Mouse (Mus musculus) hindbrain, embryonic 16.5 days (tissue): Measurements from ENCODE around the gene Rapgef3. TPM values are rescaled to one million over a fixed set of nuclear protein-coding genes. Genes with fewer than 3 reads are reported as not detected.

Experiments used
- ATAC-seq: fragments of 200-750 bp; cut with Nextera tagmentation; 2 replicates; pipeline ENCODE4 v1.8.0; 2017; ENCODE audit warnings: moderate TSS enrichment, moderate library complexity
- H3K27ac ChIP-seq: fragments of 300-500 bp; sonication (generic); 2 replicates; pipeline ENCODE4 v1.5.1; 2014; ENCODE audit warnings: low read depth, mild to moderate bottlenecking, control low read depth, low read length, moderate library complexity
- H3K27me3 ChIP-seq: fragments of 300-500 bp; sonication (generic); replicated peaks from 2 replicates; pipeline ENCODE4 v1.6.1; 2014; ENCODE audit warnings: low read length; ENCODE audit not compliant: control insufficient read depth, insufficient read depth
- H3K36me3 ChIP-seq: fragments of 300-500 bp; sonication (generic); 2 replicates; pipeline ENCODE4 v1.6.1; 2014; ENCODE audit warnings: mild to moderate bottlenecking, low read length, moderate library complexity, mixed read lengths; ENCODE audit not compliant: control insufficient read depth, insufficient read depth
- H3K4me1 ChIP-seq: fragments of 300-500 bp; sonication (generic); 2 replicates; pipeline ENCODE4 v1.6.1; 2014; ENCODE audit warnings: low read depth, low read length; ENCODE audit not compliant: control insufficient read depth, insufficient read depth
- H3K4me2 ChIP-seq: fragments of 300-500 bp; sonication (generic); 2 replicates; pipeline ENCODE4 v1.6.1; 2014; ENCODE audit warnings: mild to moderate bottlenecking, low read length, control low read depth, moderate library complexity
- H3K4me3 ChIP-seq: fragments of 300-500 bp; sonication (generic); 2 replicates; pipeline ENCODE4 v1.5.1; 2014; ENCODE audit warnings: mild to moderate bottlenecking, low read length, control low read depth, moderate library complexity
- H3K9ac ChIP-seq: fragments of 300-500 bp; sonication (generic); 2 replicates; pipeline ENCODE4 v1.6.1; 2014; ENCODE audit warnings: low read depth, mild to moderate bottlenecking, control low read depth, low read length, moderate library complexity
- H3K9me3 ChIP-seq: fragments of 300-500 bp; sonication (generic); 2 replicates; pipeline ENCODE4 v1.6.1; 2014; ENCODE audit warnings: mild to moderate bottlenecking, low read length, moderate library complexity; ENCODE audit not compliant: control insufficient read depth
- WGBS: fragments of 180-500 bp; shearing (Covaris S2); extraction: QIAGEN DNeasy Blood & Tissue Kit; methylation state at CpG from one replicate; pipeline ENCODE4 v1.1.7; 2014; 5-methylcytosine and 5-hydroxymethylcytosine counted together
- polyA plus RNA-seq: library from polyadenylated mRNA; unstranded; fragments of >200 nt; fragmentation: Nextera tagmentation; extraction: Ambion mirVana; gene quantifications from 2 replicates; pipeline ENCODE4 v1.2.1, GENCODE M21; 2015

Gene Rapgef3
- polyA plus RNA-seq, 1 experiment from 2014 or later = 18.4 TPM

DNA sequence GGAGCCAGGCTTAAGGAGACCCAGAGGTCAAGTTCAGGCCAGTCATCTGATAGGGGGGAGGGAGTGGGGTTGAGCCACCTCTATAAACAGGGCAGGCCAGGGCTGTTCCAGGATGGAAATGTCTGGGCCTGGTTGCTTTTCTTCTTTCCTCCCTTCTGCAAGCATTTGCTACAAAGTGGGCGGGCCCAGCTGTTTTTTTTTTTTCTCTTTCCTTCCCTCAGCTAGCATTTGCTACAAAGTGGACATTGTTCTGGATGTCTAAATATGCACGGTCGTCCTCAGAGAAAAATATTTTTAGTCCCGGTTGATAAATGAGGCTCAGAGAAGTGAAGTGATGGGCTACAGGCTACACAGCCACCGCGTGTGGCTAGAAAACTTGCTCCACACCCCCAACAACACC lies 13.3 kb downstream of the Rapgef3 start:
- 55% methylated on average over 6 of the region's 6 CpGs for WGBS
- peaks cover 11% of the 10 kb centered on the region; the same call in 1 of the 2 replicates for H3K36me3 ChIP-seq
- no peaks in the 10 kb centered on the region for H3K9me3 ChIP-seq
- H3K4me1 ChIP-seq = peaks cover 4% of the 10 kb centered on the region
- no peak for ATAC-seq
- H3K27me3 ChIP-seq = no peaks in the 10 kb centered on the region; the same call in 1 of the 2 replicates
- H3K4me3 ChIP-seq = no peak overlapping the region
- no peak overlapping the region for H3K27ac ChIP-seq
- no peak overlapping the region for H3K4me2 ChIP-seq
- H3K9ac ChIP-seq = no peak overlapping the region

DNA sequence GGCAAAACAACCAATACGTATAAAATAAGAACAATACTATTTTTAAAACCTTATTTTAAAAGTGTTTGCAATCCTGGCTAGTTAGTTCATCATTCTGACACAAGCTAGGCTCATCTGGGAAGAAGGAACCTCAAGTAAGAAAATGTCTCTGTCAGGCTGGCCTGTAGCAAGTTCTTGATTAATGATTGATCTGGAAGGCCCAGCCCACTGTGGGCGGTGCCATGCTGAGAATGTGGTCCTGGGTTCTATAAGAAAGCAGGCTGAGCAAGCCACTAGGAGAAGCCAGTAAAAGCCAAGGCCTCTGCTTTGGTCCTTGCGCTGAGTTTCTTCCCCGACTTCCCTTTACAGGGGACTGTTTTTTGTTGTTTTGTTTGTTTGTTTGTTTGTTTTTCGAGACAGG lies 15.3 kb downstream of the Rapgef3 start:
- Histone ChIP-seq H3K4me3 (no peak overlapping the region), H3K36me3 (no peaks in the 10 kb centered on the region; the same call in 1 of the 2 replicates), H3K4me2 (no peak overlapping the region), H3K27ac (no peak overlapping the region), H3K27me3 (no peaks in the 10 kb centered on the region; the same call in 1 of the 2 replicates), H3K9me3 (no peaks in the 10 kb centered on the region), H3K4me1 (peaks cover 4% of the 10 kb centered on the region), H3K9ac (no peak overlapping the region)
- WGBS = 96% methylated on average over 5 of the region's 5 CpGs
- no peak for ATAC-seq

DNA sequence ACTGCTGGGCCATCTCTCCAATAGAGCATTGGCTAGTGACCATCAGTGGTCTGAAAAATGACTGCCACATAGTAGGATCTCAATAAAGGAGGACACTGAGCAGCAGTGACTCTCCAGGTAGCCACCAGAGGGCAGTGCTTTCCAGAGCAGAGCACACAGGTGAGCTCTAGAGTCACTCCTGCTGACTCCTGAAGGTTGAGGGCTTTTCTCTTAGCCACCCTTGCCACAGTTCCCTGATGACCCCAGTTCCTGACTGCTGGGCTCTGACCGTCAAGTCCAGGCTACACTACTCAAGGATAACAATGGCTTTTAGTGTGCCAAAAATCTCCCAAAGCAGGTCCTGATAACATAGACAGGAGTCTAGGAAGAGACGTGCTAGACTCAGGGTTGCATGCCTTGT lies 16.1 kb downstream of the Rapgef3 start:
- WGBS = 84% methylated on average over 2 of the region's 2 CpGs
- Histone ChIP-seq H3K36me3 (no peaks in the 10 kb centered on the region; the same call in 1 of the 2 replicates), H3K4me1 (peaks cover 4% of the 10 kb centered on the region)

DNA sequence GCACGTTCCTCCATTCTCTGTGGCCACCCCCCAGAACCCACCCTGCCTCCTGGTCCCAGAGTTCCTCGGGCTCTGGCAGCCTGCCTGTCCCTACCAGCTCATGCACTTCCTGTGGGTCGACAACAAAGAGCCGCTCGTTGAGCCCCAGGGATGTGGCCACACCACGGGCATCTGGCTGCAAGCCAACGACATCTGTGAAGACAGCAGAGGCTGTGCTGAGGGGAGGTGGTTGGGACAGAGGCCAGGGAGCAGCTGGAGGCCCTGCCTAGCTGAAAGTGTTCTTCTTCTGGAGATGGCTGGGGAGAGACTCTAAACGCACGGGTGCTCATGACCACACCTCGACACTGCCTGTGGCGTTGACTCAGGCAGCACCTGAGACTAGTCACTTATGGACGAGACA lies 17.1 kb downstream of the Rapgef3 start:
- peaks cover 4% of the 10 kb centered on the region for H3K4me1 ChIP-seq
- peak overlapping the region; percentile 6; the same call in 1 of the 2 replicates for H3K4me2 ChIP-seq
- no peaks in the 10 kb centered on the region; the same call in 1 of the 2 replicates for H3K27me3 ChIP-seq
- peak; percentile 89 for ATAC-seq
- no peaks in the 10 kb centered on the region for H3K9me3 ChIP-seq
- H3K9ac ChIP-seq = no peak overlapping the region
- H3K36me3 ChIP-seq = no peaks in the 10 kb centered on the region
- no peak overlapping the region for H3K4me3 ChIP-seq
- 17% methylated on average over 12 of the region's 12 CpGs for WGBS
- peak overlapping the region; percentile 65; the same call in 1 of the 2 replicates for H3K27ac ChIP-seq

More for the DNA sequence above, 16.1 kb downstream of the Rapgef3 start:
- H3K4me3 ChIP-seq = no peak overlapping the region
- no peak overlapping the region for H3K27ac ChIP-seq
- H3K4me2 ChIP-seq = no peak overlapping the region
- H3K27me3 ChIP-seq = no peaks in the 10 kb centered on the region; the same call in 1 of the 2 replicates
- no peak overlapping the region for H3K9ac ChIP-seq
- H3K9me3 ChIP-seq = no peaks in the 10 kb centered on the region
- no peak for ATAC-seq

DNA sequence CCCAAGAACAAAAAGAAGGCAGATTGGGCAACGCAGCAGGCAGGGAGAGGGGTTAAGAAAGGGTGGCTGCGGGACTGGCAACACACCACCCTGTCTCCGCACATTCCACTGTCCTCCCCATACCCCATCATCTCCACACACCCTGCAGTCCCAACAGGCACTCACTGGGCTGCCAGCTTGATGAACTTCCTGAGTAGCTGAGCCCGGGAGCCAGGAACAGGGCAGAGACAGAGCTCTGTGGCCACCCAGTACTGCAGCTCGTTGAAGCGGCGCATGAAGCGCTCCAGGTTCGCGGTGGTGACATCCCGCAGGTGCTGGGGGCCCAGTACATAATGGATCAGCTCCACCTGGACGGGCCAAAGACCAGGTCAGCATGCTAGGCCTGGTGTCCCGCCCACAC lies 17.9 kb downstream of the Rapgef3 start:
- no peak overlapping the region for H3K9ac ChIP-seq
- H3K4me2 ChIP-seq = no peak overlapping the region
- H3K27ac ChIP-seq = no peak overlapping the region
- WGBS = 86% methylated on average over 13 of the region's 13 CpGs
- H3K36me3 ChIP-seq = no peaks in the 10 kb centered on the region
- no peaks in the 10 kb centered on the region for H3K9me3 ChIP-seq
- no peaks in the 10 kb centered on the region; the same call in 1 of the 2 replicates for H3K27me3 ChIP-seq
- no peak overlapping the region for H3K4me3 ChIP-seq
- no peak for ATAC-seq
- peaks cover 6% of the 10 kb centered on the region for H3K4me1 ChIP-seq

DNA sequence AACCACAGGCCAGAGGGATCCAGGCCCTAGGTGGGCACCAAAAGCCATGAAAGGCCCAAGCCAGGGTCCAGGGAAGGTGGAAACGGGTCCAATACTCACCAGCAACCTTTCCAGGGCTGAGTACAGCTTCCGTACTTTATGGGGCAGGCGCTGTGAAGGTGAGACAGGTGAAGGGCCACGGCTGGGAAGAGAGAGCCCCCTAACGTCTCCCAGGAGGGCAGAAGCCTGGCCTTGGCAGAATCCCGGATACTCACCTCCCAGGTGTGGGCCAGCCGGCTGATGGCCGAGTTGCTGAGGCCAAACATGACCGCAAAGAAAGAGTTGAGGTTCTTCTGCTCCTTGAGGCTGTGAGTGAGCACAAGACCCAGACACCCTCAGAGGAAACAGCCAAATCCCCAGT lies 18.4 kb downstream of the Rapgef3 start:
- Histone ChIP-seq H3K27me3 (no peaks in the 10 kb centered on the region), H3K4me1 (peaks cover 6% of the 10 kb centered on the region), H3K36me3 (no peaks in the 10 kb centered on the region), H3K27ac (no peak overlapping the region), H3K9me3 (no peaks in the 10 kb centered on the region), H3K9ac (no peak overlapping the region), H3K4me3 (no peak overlapping the region), H3K4me2 (no peak overlapping the region)
- no peak for ATAC-seq
- 94% methylated on average over 9 of the region's 9 CpGs for WGBS

DNA sequence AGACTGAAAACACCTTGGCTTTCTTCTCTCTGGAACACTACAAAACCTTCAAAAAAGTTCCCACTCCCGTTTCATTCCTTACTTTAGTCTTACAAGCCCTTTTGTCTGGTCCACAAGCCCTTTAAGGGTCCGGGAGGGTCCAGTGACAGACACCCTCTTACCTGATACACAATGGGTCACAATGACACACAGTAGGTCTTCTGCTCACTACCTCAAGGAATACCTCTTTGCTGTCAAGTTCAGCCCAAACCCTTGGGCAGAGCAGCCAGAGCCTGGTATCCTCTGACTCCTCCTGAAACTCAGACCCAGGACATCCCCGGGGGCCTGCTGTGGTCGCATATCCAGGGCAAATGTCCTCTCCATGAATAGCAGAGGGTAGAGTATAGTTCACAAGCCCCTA lies 18.8 kb downstream of the Rapgef3 start:
- Histone ChIP-seq H3K9me3 (no peaks in the 10 kb centered on the region), H3K27ac (no peak overlapping the region), H3K36me3 (no peaks in the 10 kb centered on the region), H3K9ac (no peak overlapping the region), H3K4me3 (no peak overlapping the region), H3K4me2 (no peak overlapping the region), H3K27me3 (no peaks in the 10 kb centered on the region), H3K4me1 (peaks cover 6% of the 10 kb centered on the region)
- WGBS = 85% methylated on average over 4 of the region's 4 CpGs
- no peak for ATAC-seq

DNA sequence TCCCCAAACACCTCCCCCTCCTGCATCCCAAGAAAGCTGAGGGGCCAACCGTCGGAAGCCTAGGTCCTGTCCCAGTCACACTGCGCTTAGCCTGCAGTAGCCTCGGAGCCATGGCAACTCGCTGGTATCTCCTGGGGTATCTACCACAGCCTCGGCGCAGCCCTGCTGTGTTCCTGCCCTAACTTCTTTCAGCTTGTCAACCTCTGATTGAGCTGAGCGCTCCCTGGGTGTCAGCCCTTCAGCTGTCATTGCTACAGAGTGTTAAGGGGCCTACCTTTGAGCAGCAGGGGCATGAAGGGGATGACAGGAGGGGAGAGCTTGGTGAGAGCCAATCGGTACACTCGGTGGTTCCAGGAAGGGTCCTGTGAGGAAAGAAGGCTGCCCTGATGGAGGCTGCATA lies 19.5 kb downstream of the Rapgef3 start:
- Histone ChIP-seq H3K27me3 (no peaks in the 10 kb centered on the region), H3K4me3 (no peak overlapping the region), H3K9me3 (no peaks in the 10 kb centered on the region), H3K4me2 (no peak overlapping the region), H3K4me1 (peaks cover 6% of the 10 kb centered on the region), H3K36me3 (no peaks in the 10 kb centered on the region), H3K27ac (no peak overlapping the region), H3K9ac (no peak overlapping the region)
- ATAC-seq = no peak
- WGBS = 23% methylated on average over 10 of the region's 10 CpGs

DNA sequence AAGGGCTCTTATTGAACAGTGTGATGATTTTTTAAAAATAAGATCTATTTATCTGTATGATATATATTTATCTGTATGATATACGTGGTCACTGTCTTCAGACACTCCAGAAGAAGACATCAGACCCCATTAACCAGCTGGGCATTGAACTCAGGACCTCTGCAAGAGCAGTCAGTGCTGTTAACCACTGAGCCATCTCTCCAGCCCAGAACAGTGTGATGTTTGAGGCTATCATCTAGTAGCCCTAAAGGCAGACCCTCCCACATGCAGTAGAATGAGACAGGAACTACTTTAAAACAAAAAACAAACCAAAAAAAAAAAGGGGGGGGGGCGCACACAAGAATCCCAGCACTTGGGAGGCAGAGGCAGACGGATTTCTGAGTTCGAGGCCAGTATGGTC lies 20.3 kb downstream of the Rapgef3 start:
- ATAC-seq = no peak
- Histone ChIP-seq H3K36me3 (no peaks in the 10 kb centered on the region), H3K4me1 (peaks cover 6% of the 10 kb centered on the region), H3K9me3 (no peaks in the 10 kb centered on the region), H3K4me2 (no peak overlapping the region), H3K9ac (no peak overlapping the region), H3K27ac (no peak overlapping the region), H3K27me3 (no peaks in the 10 kb centered on the region), H3K4me3 (no peak overlapping the region)
- WGBS = 91% methylated on average over 4 of the region's 4 CpGs

DNA sequence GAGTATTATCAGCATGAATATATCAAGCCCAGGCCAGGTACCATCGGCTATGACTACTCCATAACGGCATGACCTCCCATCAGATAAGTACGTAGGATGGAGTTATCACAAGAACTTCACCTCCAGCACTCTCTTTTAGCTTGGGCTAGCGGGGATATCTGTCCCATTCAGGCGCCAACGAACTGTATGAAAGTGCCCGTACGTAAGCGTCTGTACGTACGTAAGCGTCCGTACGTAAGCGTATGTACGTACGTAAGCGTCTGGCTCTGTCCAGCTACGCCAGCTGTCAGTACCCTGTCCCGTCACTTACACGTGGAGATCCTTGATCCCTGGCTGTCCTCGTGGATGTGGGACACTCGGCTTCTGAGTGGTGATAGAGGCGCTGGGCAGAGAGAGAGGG lies 21.0 kb downstream of the Rapgef3 start:
- no peak overlapping the region for H3K27ac ChIP-seq
- H3K4me3 ChIP-seq = no peak overlapping the region
- no peak overlapping the region for H3K4me2 ChIP-seq
- H3K36me3 ChIP-seq = no peaks in the 10 kb centered on the region
- 95% methylated on average over 24 of the region's 24 CpGs for WGBS
- H3K9me3 ChIP-seq = no peaks in the 10 kb centered on the region
- ATAC-seq = no peak
- H3K9ac ChIP-seq = no peak overlapping the region
- H3K4me1 ChIP-seq = peaks cover 10% of the 10 kb centered on the region
- no peaks in the 10 kb centered on the region for H3K27me3 ChIP-seq
